Mouse (Mus musculus): Measurements from ENCODE around the gene Ice1.

DNA sequence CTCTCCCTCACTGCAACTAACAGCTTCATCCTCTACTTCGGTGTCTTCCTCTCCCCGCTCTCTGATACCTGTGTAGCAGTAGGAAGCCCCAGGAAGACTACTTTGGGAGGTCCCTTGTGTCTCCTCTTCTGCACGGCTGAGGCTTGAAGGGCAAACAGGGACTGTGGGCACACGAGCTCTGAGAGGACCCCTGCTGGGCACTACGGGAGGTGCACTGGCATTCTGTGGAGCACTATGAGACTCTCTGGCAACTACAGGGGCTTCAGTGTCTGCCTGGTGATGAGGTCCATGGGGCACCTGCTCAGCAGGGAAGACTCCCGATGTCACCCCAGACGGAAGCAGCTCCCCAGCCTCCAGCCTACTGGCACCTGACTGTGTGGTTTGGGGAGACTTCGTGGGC lies 32.7 kb downstream of the Ice1 start:
- TF ChIP-seq CTCF (conservative IDR thresholded peaks at IDR 0.05; ENCODE audit: low read length) = peak; percentile 17
- TF ChIP-seq NANOG (IDR thresholded peaks at IDR 0.05; ENCODE audit: borderline replicate concordance, low read length) = no peak
- no peak for TF ChIP-seq POU5F1 (IDR thresholded peaks at IDR 0.05; ENCODE audit: borderline replicate concordance, low read length)
